Mouse (Mus musculus) embryonic facial prominence, embryonic 13.5 days (tissue): ENCODE measurements around the gene Zzz3. TPM values are rescaled to one million over a fixed set of nuclear protein-coding genes. Genes with fewer than 3 reads are reported as not detected.
"Not testable (repeated sequence)": the region's sequence is repeated elsewhere in the genome, so short reads cannot be mapped to it uniquely, and the experiment has no call there.

Source experiments
- ATAC-seq: fragments of 200-750 bp; cut with Nextera tagmentation; 2 replicates; pipeline ENCODE4 v1.8.0; 2017; ENCODE audit warnings: low read depth; ENCODE audit not compliant: insufficient number of reproducible peaks, insufficient read depth, low FRiP score, low TSS enrichment
- H3K27ac ChIP-seq: fragments of 300-500 bp; sonication (generic); 2 replicates; pipeline ENCODE4 v1.5.1; 2015; ENCODE audit warnings: moderate library complexity, mild to moderate bottlenecking, inconsistent platforms
- H3K27me3 ChIP-seq: fragments of 300-500 bp; sonication (generic); 2 replicates; pipeline ENCODE4 v1.6.1; 2015; ENCODE audit warnings: mild to moderate bottlenecking, inconsistent platforms
- H3K36me3 ChIP-seq: fragments of 300-500 bp; sonication (generic); 2 replicates; pipeline ENCODE4 v1.6.1; 2015; ENCODE audit warnings: mild to moderate bottlenecking, inconsistent platforms
- H3K4me1 ChIP-seq: fragments of 300-500 bp; sonication (generic); 2 replicates; pipeline ENCODE4 v1.6.1; 2015; ENCODE audit warnings: inconsistent platforms
- H3K4me2 ChIP-seq: fragments of 300-500 bp; sonication (generic); 2 replicates; pipeline ENCODE4 v1.6.1; 2015; ENCODE audit warnings: moderate library complexity, mild to moderate bottlenecking, inconsistent platforms
- H3K4me3 ChIP-seq: fragments of 300-500 bp; sonication (generic); 2 replicates; pipeline ENCODE4 v1.5.1; 2015; ENCODE audit warnings: mild to moderate bottlenecking, inconsistent platforms
- H3K9ac ChIP-seq: fragments of 300-500 bp; sonication (generic); 2 replicates; pipeline ENCODE4 v1.6.1; 2015; ENCODE audit warnings: mild to moderate bottlenecking, inconsistent platforms
- H3K9me3 ChIP-seq: fragments of 300-500 bp; sonication (generic); 2 replicates; pipeline ENCODE4 v1.6.1; 2016; ENCODE audit warnings: inconsistent platforms
- WGBS: fragments of 180-500 bp; shearing (Covaris S2); methylation state at CpG from one replicate; pipeline ENCODE4 v1.1.7; 2015; ENCODE audit warnings: mixed read lengths; 5-methylcytosine and 5-hydroxymethylcytosine counted together
- polyA plus RNA-seq: library from polyadenylated mRNA; unstranded; fragments of >200 nt; fragmentation: Nextera tagmentation; extraction: Ambion mirVana; gene quantifications from 2 replicates; pipeline ENCODE4 v1.2.1, GENCODE M21; 2015

Gene Zzz3
- polyA plus RNA-seq, 1 experiment from 2014 or later: 57.8 TPM

- H3K36me3 ChIP-seq: peaks cover 78% of the 10 kb centered on the region
- 87% methylated on average over 2 of the region's 4 CpGs for WGBS
- no peak overlapping the region for H3K9ac ChIP-seq
- H3K4me1 ChIP-seq: no peaks in the 10 kb centered on the region
- H3K9me3 ChIP-seq: no peaks in the 10 kb centered on the region
- no peak for ATAC-seq
- H3K27ac ChIP-seq: no peak overlapping the region
- H3K27me3 ChIP-seq: no peaks in the 10 kb centered on the region
- H3K4me2 ChIP-seq: no peak overlapping the region
- no peak overlapping the region for H3K4me3 ChIP-seq
These were observed 57.9 kb downstream of the Zzz3 start for GRCm38 (mm10) chr3:152453163-152453562.

GRCm38 (mm10) chr3:152457308-152458035, 62.2 kb downstream of the Zzz3 start:
- no peak for ATAC-seq
- Histone ChIP-seq H3K27ac (no peak overlapping the region), H3K4me3 (no peak overlapping the region), H3K9me3 (no peaks in the 10 kb centered on the region), H3K4me2 (no peak overlapping the region), H3K4me1 (0 out of 2 replicates have a peak, but pooled peaks cover 4% of the 10 kb centered on the region), H3K9ac (no peak overlapping the region), H3K36me3 (peaks cover 76% of the 10 kb centered on the region), H3K27me3 (no peaks in the 10 kb centered on the region)
- WGBS: 95% methylated on average over 2 of the region's 2 CpGs

- peaks cover 77% of the 10 kb centered on the region for H3K36me3 ChIP-seq
- not testable (repeated sequence) for H3K27me3 ChIP-seq, H3K9me3 ChIP-seq, H3K4me1 ChIP-seq, H3K27ac ChIP-seq, ATAC-seq, H3K4me3 ChIP-seq, H3K9ac ChIP-seq, H3K4me2 ChIP-seq
- WGBS: 90% methylated on average over 4 of the region's 4 CpGs
These were observed 63.6 kb downstream of the Zzz3 start for GRCm38 (mm10) chr3:152458875-152459274.

GRCm38 (mm10) chr3:152460802-152461201, 65.5 kb downstream of the Zzz3 start:
- H3K27me3 ChIP-seq: no peaks in the 10 kb centered on the region
- no peak overlapping the region for H3K9ac ChIP-seq
- no peak overlapping the region for H3K4me3 ChIP-seq
- WGBS: 34% methylated on average over 4 of the region's 4 CpGs
- H3K27ac ChIP-seq: no peak overlapping the region
- H3K4me2 ChIP-seq: no peak overlapping the region
- H3K4me1 ChIP-seq: 0 out of 2 replicates have a peak, but pooled peaks cover 7% of the 10 kb centered on the region
- no peaks in the 10 kb centered on the region for H3K9me3 ChIP-seq
- H3K36me3 ChIP-seq: peaks cover 59% of the 10 kb centered on the region
- no peak for ATAC-seq

- Histone ChIP-seq H3K27me3 (no peaks in the 10 kb centered on the region), H3K4me1 (peaks cover 10% of the 10 kb centered on the region; the same call in 1 of the 2 replicates), H3K9ac (no peak overlapping the region), H3K4me2 (no peak overlapping the region), H3K4me3 (no peak overlapping the region), H3K27ac (no peak overlapping the region), H3K9me3 (no peaks in the 10 kb centered on the region), H3K36me3 (peaks cover 46% of the 10 kb centered on the region)
- 89% methylated on average over 10 of the region's 10 CpGs for WGBS
- no peak for ATAC-seq
These were observed 66.8 kb downstream of the Zzz3 start for GRCm38 (mm10) chr3:152462038-152462547.

- 92% methylated on average over 10 of the region's 10 CpGs for WGBS
- peaks cover 39% of the 10 kb centered on the region for H3K36me3 ChIP-seq
- no peak overlapping the region for H3K27ac ChIP-seq
- H3K9ac ChIP-seq: no peak overlapping the region
- H3K4me1 ChIP-seq: peaks cover 13% of the 10 kb centered on the region; the same call in 1 of the 2 replicates
- H3K4me3 ChIP-seq: no peak overlapping the region
- H3K27me3 ChIP-seq: no peaks in the 10 kb centered on the region
- no peak overlapping the region for H3K4me2 ChIP-seq
- ATAC-seq: no peak
- no peaks in the 10 kb centered on the region for H3K9me3 ChIP-seq
These were observed 67.6 kb downstream of the Zzz3 start for GRCm38 (mm10) chr3:152462900-152463299.

GRCm38 (mm10) chr3:152464462-152464861, 69.2 kb downstream of the Zzz3 start:
- Histone ChIP-seq H3K9ac (no peak overlapping the region), H3K36me3 (peaks cover 29% of the 10 kb centered on the region), H3K4me2 (no peak overlapping the region), H3K4me3 (no peak overlapping the region), H3K9me3 (no peaks in the 10 kb centered on the region), H3K27me3 (no peaks in the 10 kb centered on the region), H3K27ac (no peak overlapping the region), H3K4me1 (peaks cover 22% of the 10 kb centered on the region; the same call in 1 of the 2 replicates)
- ATAC-seq: no peak
- WGBS: 95% methylated on average over 3 of the region's 3 CpGs

GRCm38 (mm10) chr3:152465338-152465737, 70.1 kb downstream of the Zzz3 start:
- no peak for ATAC-seq
- Histone ChIP-seq H3K27ac (no peak overlapping the region), H3K9ac (no peak overlapping the region), H3K27me3 (no peaks in the 10 kb centered on the region), H3K36me3 (peaks cover 28% of the 10 kb centered on the region), H3K4me1 (peaks cover 26% of the 10 kb centered on the region; the same call in 1 of the 2 replicates), H3K9me3 (no peaks in the 10 kb centered on the region), H3K4me3 (no peak overlapping the region), H3K4me2 (no peak overlapping the region)
- 84% methylated on average over 6 of the region's 6 CpGs for WGBS

- Histone ChIP-seq H3K27ac (no peak overlapping the region; the same call in 1 of the 2 replicates), H3K9me3 (no peaks in the 10 kb centered on the region), H3K4me2 (no peak overlapping the region), H3K4me3 (no peak overlapping the region), H3K9ac (no peak overlapping the region), H3K36me3 (peaks cover 13% of the 10 kb centered on the region), H3K27me3 (no peaks in the 10 kb centered on the region), H3K4me1 (peaks cover 22% of the 10 kb centered on the region; the same call in 1 of the 2 replicates)
- no peak for ATAC-seq
- WGBS: 89% methylated on average over 9 of the region's 9 CpGs
These were observed 71.6 kb downstream of the Zzz3 start for GRCm38 (mm10) chr3:152466849-152467248.

GRCm38 (mm10) chr3:152467312-152467711, 72.0 kb downstream of the Zzz3 start:
- Histone ChIP-seq H3K4me1 (peaks cover 22% of the 10 kb centered on the region; the same call in 1 of the 2 replicates), H3K27ac (no peak overlapping the region; the same call in 1 of the 2 replicates), H3K4me3 (no peak overlapping the region), H3K36me3 (peaks cover 8% of the 10 kb centered on the region; the same call in 1 of the 2 replicates), H3K27me3 (no peaks in the 10 kb centered on the region), H3K4me2 (no peak overlapping the region), H3K9me3 (no peaks in the 10 kb centered on the region), H3K9ac (no peak overlapping the region)
- no peak for ATAC-seq
- WGBS: 72% methylated on average over 4 of the region's 4 CpGs

- no peak for ATAC-seq
- no peak overlapping the region for H3K4me3 ChIP-seq
- no peaks in the 10 kb centered on the region for H3K27me3 ChIP-seq
- 0 out of 2 replicates have a peak, but pooled peaks cover 4% of the 10 kb centered on the region for H3K36me3 ChIP-seq
- no peak overlapping the region for H3K27ac ChIP-seq
- WGBS: 89% methylated on average over 8 of the region's 8 CpGs
- H3K9me3 ChIP-seq: no peaks in the 10 kb centered on the region
- H3K4me2 ChIP-seq: no peak overlapping the region
- H3K9ac ChIP-seq: no peak overlapping the region
- H3K4me1 ChIP-seq: peaks cover 22% of the 10 kb centered on the region; the same call in 1 of the 2 replicates
These were observed 72.8 kb downstream of the Zzz3 start for GRCm38 (mm10) chr3:152468032-152468431.

- Histone ChIP-seq H3K9me3 (no peaks in the 10 kb centered on the region), H3K4me1 (peaks cover 22% of the 10 kb centered on the region; the same call in 1 of the 2 replicates), H3K27ac (no peak overlapping the region), H3K4me2 (peak overlapping the region; percentile 0; the same call in 1 of the 2 replicates), H3K9ac (no peak overlapping the region), H3K36me3 (no peaks in the 10 kb centered on the region), H3K4me3 (no peak overlapping the region), H3K27me3 (no peaks in the 10 kb centered on the region)
- ATAC-seq: no peak
- 76% methylated on average over 12 of the region's 12 CpGs for WGBS
These were observed 73.3 kb downstream of the Zzz3 start for GRCm38 (mm10) chr3:152468569-152469041.
